Mouse (Mus musculus) erythroid progenitor cell, adult 5-6 weeks (primary cell): Measurements from ENCODE around the gene Fam178b. TPM values are rescaled to one million over a fixed set of nuclear protein-coding genes. Genes with fewer than 3 reads are reported as not detected.

Experiments
- ATAC-seq: replicated peaks from 2 replicates; pipeline ENCODE4 v1.8.0; 2016; ENCODE audit warnings: moderate number of reproducible peaks, mild to moderate bottlenecking, moderate TSS enrichment, inconsistent platforms; ENCODE audit not compliant: poor library complexity, low FRiP score, severe bottlenecking
- total RNA-seq, 2 experiments: library from RNA; stranded (forward) in 1 of 2; stranded (reverse) in 1 of 2; fragments of 150-400 nt in 1 of 2; fragments of 186-747, 209-891 nt in 1 of 2; gene quantifications; 2 replicates each; pipeline versions ENCODE4 v1.2.3 to v1.2.4; 2015 to 2017; ENCODE audit warnings: low replicate concordance in 2 of 2

The Fam178b gene
- total RNA-seq, 2 experiments from 2014 or later, result not detected

- no peak for ATAC-seq
These were observed 147.2 kb downstream of the Fam178b start for GRCm38 (mm10) chr1:36535477-36536396.

DNA sequence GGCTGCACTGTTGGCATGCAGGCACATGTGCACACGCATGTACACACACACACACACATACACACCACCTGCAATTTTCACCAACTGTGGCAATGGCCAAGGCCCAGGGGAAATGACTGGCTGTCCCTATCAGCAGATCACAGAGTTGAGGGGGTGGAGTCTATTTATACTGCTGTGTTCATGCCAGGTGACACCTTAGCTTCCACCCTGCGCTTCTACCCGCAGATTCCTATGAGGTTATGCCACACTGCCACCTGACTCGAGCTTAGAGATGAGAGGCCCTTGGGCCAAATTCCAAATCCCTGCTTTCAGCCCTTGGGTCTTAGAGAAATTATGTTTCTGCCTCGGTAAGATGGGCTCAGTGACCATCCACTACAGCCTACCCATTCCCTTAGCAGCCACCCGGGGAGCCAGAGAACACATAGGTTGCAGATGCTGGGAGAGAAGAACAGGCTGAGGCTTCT lies 148.4 kb downstream of the Fam178b start:
- 0 out of 2 replicates have a peak, but pooled peaks have one; percentile 26 for ATAC-seq

DNA sequence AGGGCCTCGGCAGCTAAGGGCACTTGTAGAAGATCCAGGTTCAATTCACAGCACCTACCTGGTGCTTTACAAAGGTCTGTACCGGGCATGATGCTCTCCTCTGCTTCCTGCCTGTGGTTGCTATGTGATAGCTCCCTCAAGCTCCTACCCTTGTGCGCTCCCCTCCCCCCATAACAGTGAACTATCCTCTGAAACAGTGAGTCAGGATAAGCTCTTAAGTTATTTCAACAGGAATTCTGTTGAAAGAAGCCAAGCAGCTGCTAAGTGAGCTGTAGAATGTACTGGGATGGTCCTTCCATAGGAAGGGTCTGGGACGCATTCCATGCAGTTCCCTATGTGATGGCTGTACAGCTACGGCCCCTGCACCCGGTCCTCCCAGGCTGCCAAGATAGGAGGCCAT lies 149.4 kb downstream of the Fam178b start:
- no peak for ATAC-seq

DNA sequence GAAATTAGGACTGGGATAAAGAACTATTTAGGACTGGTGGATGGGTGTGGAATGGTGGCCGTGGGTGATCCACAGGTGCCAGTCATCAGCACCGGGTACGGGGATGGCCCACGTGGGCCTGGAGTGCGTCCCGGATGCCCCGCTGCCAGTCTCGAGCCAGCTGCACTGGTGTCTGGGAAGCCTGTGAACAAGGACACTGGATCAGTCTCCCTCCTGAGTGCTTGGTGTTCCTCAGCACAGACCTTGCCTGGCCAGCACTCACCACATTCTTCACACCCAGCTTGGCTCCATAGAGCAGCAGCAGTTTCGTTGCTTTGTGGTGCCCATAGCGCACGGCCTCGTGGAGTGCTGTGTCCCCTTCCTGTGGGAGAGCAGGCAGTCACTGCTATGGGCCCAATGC lies 151.5 kb downstream of the Fam178b start:
- ATAC-seq, result no peak

DNA sequence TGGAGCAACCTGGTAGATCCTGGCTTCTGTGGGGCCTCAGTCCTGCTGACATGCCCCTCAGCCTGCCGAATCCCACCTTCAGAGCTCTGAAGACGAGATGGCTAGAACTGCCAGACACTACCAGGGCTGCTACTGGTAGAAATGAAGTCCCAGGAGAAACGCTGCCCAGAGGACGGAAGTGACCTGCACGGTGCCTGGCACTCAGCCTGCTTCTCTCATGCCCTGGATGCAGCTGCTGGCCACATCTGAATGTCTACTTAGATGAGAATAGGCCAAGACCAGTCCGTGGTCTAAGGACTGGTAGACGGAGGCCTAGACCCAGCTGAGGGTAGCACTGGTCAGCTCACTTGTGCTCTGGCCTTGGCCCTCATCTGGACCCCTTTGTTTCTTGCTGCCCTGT lies 152.0 kb downstream of the Fam178b start:
- ATAC-seq, result no peak

DNA sequence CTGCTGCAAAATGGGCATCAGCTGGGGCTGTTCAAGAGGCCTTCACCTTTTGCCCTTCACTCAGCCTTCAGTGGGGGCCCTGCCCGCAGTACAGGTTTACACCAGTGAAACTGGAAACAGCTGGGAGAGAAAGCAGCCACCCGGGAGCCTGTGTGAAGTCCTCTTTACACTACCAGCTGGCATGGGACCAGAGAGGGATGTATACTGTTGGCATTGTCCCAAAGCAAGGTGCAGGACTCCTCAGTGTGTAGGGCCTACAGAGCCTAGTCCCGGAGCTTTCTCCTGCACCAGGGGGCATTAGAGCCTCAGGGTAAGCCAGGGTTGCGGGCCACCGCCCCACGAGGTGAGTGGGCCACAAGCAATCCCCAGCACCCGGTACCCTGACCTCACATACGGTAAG lies 152.5 kb downstream of the Fam178b start:
- no peak for ATAC-seq

DNA sequence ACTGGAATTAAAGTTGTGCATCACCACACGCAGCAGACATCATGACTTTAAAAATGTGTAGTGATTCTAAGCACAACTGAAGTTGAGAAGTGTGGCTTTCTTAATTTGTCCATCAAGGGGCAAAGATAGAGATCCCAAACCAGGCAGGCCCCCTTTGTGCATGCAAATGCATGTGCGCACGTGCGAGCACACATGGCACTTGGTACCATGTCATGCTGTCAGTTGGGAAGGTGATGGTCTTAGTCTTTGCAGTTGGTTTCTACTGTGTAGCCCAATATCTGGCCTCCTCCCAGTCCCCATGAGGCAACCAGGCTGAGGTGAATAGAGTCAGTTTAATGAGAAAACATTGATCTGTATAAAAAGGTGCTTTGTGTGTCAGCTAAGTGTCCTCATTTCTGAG lies 153.1 kb downstream of the Fam178b start:
- no peak for ATAC-seq

DNA sequence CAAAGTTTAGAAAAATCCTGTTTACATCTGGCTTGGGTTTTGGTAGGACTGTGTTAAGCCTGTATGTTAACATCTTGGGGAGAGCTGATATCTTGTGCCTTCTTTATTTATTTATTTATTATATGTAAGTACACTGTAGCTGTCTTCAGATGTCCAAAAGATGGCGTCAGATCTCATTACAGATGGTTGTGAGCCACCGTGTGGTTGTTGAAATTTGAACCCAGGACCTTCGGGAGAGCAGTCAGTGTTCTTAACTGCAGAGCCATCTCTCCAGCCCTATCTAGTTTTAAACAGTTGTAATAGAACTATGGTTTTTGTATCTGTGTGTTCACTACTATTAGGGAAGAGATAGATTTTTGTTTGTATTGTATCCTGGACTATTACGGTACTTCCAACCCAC lies 153.7 kb downstream of the Fam178b start:
- ATAC-seq, result no peak

- no peak for ATAC-seq
These were observed 154.6 kb downstream of the Fam178b start for GRCm38 (mm10) chr1:36528351-36528750.

GRCm38 (mm10) chr1:36526903-36527302 lies 156.1 kb downstream of the Fam178b start:
- ATAC-seq, result no peak

GRCm38 (mm10) chr1:36525774-36526173 lies 157.2 kb downstream of the Fam178b start:
- no peak for ATAC-seq

DNA sequence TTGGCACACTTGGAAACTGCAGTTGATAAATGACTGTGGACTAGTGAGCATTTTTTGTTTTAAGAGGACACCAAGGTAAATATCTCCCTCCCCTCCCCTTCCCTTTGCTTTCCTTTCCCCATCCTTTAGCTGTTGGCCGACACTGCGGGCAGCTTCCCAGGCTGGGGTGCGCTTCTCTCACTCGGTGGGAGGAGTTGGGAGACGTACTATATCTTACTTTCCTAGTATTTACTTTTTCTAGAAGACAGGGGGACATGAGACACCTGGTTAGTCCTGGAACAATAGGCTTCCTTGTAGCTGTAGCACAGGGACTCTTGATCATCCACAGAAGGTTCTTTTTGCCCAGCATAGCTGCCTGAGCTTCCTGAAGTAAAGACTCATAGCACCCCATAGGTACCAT lies 158.9 kb downstream of the Fam178b start:
- no peak for ATAC-seq

GRCm38 (mm10) chr1:36523332-36524013 lies 159.5 kb downstream of the Fam178b start:
- ATAC-seq, result no peak

- ATAC-seq, result no peak
These were observed 160.8 kb downstream of the Fam178b start for GRCm38 (mm10) chr1:36522210-36522609.

DNA sequence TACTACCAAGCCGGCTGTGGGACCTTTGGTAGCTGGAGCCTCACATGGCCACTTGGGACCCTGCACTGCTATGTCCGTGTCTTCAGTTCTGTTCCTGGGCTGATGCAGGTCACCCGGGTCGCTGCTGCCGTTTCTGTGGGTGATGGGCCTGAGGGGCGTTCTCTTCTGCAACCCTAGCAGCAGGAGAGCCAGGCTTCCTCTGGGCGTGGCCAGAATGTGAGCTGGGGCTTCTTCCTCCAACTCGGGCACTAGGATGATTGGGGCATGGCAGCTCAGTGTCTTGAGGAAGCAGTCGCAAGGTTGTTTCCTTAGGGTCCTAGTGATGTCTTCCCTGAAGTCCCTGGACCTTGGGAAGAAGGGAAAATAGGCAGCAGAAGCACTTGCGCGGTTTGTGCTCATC lies 163.4 kb downstream of the Fam178b start:
- no peak for ATAC-seq

- ATAC-seq, result no peak
These were observed 164.7 kb downstream of the Fam178b start for GRCm38 (mm10) chr1:36518259-36518658.

GRCm38 (mm10) chr1:36513718-36514117 lies 169.3 kb downstream of the Fam178b start:
- no peak for ATAC-seq

DNA sequence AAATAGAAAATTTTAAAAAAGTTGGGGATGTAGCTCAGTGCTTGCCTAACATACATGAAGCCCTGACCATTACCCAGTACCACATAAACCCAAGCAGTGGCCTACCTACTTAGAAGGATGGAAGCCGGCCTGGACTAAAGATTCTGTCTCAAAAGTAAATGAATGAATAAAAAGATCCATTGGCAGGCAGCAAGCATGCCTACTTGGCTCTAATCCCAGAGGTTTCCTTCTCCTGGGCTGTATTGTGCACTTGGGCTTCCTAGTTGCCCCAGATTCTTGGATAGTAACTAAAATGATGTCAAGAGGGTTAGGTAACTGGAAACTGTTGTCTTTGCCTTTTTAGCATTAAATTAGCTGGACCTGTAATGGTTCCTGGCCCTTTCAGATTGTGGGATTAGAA lies 169.7 kb downstream of the Fam178b start:
- ATAC-seq, result no peak

- no peak for ATAC-seq
These were observed 170.1 kb downstream of the Fam178b start for GRCm38 (mm10) chr1:36512966-36513280.
